Mouse (Mus musculus) c-Kit-positive CD71-negative TER-119-negative erythroid progenitor cells, embryonic 14.5 days (primary cell): Measurements from ENCODE around the gene Zfp14.

Experiments used
- DNase-seq: peaks from one replicate; pipeline ENCODE4 v3.0.0-alpha.2; 2013; ENCODE audit warnings: low read depth

Gene Zfp14

DNA sequence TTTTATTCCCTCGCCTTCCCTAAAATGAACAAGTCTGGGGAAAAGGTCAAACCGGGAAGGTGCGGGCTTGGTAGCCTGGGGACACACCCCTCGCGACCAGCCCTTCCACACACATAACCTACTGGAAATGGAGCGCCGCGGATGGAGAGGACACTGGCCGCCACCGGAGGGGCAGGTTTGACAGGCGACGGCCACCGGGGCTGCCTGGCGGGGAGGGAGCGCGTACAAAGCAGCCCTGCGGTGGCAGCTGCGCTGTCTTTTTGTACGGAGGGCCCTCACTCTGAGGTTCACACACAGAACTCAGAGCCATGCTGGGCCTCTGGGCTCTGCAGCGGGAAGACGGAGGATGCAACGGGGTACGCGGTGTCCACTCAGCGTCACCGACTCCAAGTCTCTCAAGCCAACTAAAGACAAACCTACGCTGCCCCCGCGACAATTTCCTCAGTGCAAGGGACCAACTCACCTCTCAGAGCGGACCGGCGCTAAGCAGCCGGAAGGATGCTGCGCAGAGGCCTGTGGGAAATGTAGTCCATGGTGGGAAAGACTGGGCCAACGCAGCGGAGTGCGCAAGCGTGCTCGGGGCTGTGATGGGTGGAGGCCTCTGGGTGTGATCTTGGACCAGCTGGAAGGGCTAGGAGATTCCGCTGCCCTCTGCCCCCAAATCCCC, at the start of gene Zfp14:
Gene Zfp14 (minus strand): TSS at position 499 of the 667 bp plus-strand sequence.
- DNase-seq, result peak; percentile 67

DNA sequence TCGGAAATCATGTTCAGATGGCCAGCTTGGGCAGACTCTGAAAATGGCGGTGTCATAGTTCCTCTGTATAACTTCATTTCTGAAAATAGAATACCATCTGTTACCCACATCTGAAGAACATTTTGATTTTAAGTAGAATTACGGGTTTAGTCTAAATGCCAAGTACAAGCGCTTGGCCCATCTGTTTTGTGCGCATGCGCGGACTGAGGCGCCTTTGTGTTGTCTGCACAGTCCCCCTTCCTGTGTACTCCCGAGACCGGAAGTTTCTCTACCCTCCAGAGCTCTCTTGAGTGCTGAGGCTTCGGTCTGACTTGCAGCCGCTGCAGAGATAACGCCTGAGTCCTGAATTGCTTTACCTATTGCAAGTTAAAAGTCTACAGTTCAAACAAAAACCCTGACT, 48.1 kb upstream of the Zfp14 start:
- no peak for DNase-seq

DNA sequence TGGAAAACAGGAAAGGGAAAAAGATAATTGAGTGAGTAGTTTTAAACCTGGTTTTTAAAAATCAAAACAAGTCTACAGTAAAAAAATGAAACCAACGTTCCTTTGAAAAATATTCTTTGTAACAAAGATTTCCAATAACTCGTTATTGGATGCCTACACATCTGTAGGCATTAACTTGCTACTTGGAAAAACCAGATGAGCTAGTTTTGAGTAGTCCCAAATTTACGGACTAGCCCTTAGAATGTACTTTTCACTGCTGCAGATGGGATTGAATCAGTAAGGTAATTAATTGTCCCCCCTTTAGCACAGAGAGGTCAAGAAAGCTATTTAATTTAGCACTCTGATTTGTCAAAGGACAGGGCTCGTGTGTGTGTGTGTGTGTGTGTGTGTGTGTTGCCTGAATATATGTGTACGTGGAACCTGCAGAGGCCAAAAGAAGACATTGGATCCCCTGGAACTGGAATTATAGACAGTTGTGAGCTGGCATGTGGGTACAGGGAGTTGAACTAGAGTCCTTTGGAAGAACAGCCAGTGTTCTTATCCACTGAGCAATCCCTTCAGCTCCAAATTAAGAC, 44.5 kb upstream of the Zfp14 start:
- DNase-seq, result no peak

DNA sequence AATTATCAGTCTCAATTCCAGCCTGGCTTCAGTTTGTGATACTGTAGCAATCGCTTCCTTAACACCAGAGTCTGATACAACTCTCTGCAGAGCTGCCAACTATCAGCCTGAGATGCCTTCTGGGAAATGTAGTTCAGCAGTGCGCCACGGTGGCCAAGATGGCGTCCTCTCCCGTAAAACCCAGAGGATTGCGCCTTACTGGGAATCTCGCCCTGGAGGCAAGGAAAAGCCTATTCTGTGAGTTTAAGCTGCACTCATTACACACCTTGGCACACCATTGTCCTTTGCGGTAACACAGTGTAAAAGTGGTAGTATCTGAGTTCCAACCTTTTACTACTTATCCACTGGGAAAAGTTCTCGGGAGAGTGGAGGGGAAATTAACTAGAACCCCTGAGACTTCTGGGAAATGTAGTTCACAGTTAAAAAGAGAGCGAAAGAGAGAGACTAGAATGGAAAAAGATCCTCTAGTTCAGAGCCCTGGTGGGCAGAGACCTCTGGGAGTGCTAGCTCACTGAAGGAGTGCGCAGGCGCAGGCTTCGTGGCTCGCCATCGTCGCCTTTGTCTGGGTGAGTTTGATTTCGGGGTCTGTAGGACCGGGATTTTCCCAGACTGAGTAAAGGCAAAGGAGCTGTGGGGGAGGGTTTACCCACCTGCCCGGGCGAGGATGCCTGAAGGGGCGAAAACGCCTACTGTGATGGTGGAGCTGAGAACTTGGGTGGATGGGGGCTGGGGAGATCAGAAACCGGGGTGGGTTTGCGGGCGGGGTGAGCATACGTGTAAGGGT, 43.7 kb upstream of the Zfp14 start, which contains the start of gene Zfp260:
Gene Zfp260 (plus strand): TSS at position 132 of the 784 bp plus-strand sequence.
- peak; percentile 83 for DNase-seq

DNA sequence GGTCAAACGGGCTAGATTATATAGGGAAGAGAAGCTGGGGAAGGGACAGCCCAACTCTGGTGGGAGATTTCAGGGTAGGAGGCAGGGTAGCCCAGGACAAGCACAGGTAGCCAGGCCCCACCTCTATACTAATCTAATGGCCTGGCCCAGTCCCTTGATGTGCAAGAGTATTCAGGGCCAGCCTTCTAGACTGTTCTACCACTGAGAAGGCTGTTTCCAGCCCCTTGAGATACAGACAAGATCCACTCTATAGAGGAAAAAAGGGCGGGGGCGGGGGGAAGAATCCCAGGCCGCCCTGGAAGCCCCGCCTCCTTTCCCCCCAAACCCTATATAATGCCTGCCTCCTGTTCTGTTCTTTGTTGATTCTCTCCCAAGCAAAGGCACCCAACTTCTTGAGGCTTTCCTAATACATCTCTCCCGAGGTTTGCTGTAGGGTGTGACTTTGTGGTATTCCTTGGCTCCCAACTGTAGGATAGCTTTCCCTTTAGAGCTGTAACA, 42.8 kb upstream of the Zfp14 start:
- DNase-seq, result no peak

DNA sequence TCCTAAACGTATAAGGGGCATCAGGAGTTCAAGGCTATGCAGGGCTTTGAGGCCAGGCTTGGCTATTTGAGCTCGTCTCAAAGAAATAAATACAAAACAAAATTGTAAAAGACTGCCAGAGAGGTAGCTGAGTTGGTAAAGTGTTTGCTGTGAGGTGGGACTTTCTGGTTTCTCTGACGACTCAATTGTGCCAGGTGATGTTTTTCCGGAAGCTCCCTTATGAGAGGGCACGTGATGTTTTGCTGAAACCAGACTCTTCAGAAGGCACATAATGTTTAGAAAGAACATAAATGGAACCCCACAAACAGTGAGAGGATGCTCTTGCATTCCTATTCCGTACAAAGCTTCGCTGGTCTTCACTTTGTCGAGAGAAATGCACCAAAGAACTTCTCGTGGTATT, 41.5 kb upstream of the Zfp14 start:
- no peak for DNase-seq

DNA sequence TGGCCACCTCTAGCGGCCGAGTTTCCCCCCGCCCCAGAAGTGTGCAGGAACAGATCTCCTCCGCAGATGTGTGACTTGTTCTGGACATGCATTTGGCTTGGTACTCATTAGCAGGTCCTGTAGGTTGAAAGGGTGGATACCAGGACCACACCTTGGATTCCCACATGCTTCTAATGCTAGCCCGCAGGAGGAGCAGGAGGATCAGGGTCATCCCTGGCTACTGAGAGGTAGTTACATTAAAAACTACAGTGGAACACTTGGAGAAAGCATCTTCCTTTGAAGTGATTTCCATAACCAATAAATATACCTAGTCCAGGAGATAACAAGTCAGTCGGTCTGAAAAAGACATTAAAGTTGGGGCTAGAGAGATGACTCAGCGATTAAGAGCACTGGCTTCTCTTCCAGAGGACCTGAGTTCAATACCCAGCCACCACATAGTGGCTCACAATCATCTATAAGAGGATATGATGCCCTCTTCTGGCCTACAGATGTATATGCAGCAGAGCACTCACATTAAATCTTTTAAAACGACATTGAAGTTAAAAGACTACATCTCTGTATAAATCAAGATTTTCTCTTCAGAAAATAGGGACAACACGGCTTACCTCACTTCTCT, 39.9 kb upstream of the Zfp14 start:
- DNase-seq, result no peak

DNA sequence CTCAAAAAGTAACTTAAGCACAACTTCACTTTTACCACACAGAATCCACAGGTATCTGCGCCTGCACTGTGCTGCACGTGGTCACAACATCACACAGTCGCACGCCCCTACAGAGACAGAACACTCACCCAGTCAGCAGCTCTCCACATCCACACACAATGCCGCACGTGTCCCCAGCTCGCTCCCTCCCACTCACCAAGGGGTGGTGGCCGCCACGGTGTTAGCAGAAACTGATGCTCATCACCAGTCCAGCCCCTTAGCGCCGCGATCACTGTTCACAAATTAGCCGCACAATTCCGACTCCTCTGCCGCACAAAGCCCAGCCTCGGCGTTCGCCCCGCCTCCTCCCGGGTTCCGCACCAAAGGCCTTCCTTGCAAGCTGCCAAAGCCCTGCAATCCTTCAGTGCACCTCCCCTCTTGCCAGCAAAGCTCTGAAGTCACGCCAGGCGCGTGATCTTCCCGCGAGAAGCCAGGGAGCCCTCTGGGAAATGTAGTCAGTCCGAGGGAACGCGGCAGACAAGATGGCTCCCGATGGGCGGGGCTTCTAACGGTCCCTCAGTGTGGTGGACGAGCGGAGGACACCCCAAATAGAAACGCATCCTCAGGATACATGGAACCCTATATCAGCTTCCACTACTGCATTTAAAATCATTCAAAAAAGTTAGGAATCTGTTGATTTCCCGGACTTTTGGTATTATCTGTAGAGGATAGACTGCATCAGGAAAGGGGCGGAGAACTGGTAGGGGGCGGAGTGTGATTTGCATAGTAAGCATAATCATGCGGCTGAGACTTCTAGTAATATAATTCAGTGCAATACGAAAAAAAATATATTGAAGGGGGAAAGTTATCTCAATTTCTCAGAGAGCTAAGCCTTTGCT, 39.2 kb upstream of the Zfp14 start, which contains the start of the genes Gm26920 and Zfp566:
Gene Gm26920 (minus strand): TSS at position 319 of the 878 bp plus-strand sequence.
Gene Zfp566 (minus strand): TSS at position 436 of the 878 bp plus-strand sequence.
- peak; percentile 97 for DNase-seq

DNA sequence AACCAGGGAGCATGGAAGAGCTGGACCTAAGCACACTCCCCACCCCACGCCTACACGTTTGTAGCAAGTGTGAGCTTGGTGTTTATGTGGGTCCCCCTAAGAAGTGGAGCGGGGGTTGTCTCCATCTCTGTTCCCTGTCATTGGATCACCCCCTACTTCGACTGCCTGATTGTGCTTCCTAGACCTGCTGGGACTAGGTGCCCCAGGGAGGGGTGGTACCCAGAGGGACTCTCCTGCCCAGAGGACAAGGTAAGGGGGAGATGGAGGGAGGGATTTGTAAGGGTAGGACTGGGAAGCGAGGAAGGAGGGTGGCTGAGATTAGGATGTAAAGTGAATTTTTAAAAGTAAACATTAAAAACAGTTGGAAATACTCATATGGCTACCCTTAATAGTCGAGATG, 38.2 kb upstream of the Zfp14 start:
- no peak for DNase-seq

DNA sequence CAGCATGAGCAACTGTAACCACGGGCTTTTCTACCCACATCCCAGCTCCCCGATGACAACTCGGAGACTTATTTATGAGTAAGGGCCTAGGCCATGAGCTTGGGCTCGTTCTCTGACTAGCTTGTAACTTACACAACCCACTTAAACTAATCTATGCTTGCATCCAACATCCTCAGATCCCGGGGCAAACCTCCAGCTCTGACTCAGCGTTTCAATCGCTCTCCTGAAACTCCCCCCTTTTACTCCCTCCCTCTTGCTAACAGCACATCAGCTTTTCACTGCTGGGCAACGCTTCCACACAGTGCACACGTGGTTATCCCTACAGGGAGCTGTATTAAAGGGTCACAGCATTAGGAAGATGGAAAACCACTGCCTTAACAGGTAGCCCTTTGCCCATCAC, 35.3 kb upstream of the Zfp14 start:
- no peak for DNase-seq

DNA sequence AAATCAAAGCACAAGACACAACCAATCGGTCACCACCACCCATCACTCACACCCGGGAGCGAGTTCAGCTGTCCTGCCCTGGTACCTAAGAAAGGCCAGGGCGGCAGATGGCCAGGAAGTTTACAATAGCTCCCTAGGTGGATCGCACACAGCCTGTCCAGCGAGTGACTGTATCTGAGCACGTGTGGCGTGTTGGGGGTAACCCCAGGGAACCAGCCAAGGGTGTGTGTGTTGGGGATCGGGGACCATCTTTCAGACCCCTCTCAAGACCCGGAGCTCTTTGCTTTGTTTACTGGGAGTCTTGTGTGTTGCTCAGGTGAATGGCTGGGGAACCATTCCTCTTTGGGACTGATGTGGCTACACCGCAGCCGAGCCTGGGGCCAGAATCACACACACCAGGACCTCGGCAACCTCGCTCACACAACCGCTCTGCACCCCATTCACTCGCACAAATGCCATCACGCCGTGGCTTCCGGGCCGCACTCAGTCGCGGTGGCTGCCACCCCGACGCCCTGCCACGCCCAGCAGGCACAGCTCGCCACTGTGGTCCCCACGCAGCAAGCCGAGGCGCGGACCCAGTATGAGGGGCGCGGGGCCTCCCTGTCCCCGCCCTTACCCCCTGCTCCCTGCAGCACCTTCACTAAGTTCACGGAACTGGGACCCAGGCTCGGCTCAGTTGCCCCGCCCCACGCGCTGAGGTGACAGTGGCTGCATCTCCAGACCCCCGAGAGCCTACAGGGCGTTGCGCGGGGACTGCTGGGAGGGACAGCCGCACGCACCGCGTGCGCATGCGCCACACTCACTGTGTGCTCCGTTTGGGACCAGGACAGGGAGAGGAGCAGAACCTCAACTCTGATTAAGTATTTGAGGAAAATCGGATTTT, 21.2 kb upstream of the Zfp14 start, which contains the start of gene Zfp82:
Gene Zfp82 (minus strand): TSS at position 755 of the 883 bp plus-strand sequence.
- peak; percentile 74 for DNase-seq

DNA sequence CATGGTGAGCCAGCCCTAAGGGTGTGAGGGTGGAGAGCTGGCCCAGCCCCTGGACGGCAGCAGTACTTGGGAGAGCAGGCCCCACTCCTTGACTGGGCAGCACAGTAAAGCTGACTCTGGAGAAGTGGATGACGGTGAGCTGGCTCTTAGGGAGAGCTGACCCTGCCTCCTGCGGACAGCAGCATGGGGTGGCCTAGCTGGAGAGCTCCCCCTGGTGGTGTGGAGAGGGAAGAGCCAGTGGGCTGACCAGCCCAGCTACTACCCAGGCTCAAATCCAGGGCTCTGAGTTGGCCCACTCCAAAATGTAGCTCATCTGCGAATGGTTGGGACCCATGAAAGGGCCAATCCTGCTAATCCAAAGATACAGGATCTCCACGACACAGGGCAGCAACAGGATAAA, 13.4 kb upstream of the Zfp14 start:
- no peak for DNase-seq

DNA sequence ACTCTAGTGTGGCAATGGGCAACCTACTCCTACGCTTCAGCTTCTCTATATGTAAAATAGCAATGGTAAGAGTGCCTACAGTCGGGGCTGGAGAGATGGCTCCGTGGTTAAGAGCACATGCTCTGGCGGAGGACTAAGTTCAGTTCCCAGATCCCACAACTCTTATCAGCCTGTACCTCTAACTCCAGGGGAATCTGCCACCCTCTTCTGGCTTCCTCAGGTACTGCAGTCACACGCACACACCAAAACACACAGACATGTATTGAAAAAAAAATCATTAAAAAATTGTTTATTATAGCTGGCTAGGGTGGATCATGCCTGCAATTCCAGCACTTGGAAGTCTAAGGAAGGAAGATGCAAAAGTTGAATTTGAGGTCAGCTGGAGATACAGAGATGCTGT, 11.3 kb upstream of the Zfp14 start:
- no peak for DNase-seq

DNA sequence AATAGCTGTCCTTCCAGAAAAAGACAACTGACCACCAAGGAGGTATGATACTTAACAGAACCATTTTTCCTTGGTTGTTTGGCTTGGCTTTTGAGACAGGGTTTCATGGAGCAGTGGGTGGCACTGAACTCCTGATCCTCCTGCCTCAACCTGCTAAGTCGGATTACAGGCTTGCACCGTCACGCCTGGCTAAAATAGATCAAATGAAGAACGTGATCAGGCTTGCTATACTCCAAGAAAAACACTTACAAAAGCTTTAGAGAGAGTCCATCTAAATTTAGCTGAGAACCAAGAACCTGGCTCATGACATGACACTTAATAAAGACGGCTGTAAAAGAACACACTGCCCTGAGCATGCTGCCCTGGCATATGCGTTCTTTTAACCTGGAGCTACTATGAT, 9.2 kb upstream of the Zfp14 start:
- no peak for DNase-seq

DNA sequence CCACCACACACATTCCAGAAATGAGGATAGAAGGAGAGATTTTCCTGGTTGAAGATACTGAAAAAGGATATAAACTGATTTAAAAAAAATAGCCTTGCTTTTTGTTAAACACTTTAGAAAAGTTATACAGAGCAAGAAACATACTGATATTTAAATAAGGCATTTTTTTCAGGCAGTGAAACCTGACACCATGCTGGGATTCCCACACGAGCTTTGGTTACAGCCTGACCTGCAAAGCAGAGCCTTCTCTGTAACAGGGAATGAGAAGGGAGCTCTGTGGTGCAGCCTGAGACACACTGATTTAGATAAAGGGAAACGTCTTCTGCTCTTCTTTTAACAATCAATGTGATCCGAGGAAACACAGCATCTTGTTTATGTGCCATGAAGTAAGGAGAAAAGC, 2.4 kb upstream of the Zfp14 start:
- DNase-seq, result no peak

DNA sequence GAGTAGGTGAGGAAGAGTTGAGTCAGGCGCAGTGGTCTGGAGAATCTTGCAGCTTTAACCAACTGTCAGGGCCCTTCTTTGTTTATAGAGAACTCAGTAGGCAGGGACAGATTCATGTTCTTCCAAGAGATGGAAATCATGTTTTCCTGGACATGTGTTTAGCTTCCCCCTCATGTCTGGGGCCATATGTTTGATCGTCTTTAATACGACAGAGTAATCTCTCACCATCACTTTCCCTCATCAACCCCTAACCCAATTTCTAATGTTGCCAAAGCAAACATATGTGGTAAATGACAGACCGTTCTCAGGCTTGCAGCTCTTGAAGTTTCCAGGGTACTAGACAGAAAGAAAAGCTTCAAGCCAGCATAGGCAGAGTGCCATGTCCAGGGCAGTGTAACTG, 3.1 kb downstream of the Zfp14 start:
- DNase-seq, result no peak

DNA sequence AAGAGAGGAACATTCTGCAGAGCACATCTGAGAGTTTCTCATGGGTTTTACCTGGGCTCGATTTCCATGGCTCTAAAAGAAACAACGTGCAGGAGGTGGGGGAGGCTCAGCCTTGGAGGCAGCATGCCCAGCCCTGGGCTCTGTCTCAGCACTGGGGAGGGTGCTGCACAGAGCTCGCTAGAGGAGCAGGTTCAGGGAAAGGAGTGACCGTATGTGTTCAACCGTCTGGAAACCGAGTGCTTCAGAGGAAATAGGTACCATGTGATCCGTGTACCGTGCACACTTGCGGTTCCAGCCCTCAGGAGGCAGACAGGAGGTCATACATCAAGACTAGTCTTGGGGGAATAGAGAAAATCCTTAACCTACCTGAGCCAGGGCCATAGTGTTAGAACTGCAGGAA, 6.8 kb downstream of the Zfp14 start:
- DNase-seq, result no peak

DNA sequence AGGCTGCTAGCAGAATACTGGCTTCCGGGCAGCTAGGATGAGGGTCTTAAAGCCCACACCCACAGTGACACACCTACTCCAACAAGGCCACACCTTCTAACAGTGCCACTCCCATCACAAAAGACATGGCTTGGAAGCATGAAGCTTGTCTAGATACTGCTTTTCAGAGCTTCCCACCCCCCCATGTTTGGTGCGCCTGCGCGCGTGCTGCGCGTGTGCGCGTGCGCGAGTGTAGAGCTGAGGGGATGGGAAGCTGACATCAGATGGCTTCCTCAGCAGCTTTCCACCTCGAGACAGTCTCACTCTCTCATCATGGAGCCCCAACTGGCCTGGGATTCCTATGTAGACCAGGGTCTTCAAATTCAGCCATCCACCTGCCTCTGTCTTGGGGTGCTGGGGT, 16.8 kb downstream of the Zfp14 start:
- no peak for DNase-seq

DNA sequence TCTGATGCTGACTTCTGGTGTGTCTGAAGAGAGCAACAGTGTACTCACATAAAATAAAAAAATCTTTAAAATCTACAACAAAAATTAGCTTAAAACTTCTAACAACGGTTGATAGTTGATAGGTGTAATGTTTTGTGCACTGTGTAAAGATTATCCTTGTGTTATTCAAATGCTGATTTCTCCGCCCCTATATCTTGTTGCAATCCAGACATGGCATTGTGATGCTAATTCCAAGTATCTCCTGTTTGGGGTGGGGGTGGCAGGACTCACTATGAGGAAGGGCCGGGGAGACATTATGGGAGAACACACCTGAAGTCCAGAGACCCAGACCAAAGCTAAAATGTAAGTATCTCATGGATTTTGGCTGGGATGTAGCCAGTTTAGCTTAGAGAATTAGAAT, 19.8 kb downstream of the Zfp14 start:
- no peak for DNase-seq

DNA sequence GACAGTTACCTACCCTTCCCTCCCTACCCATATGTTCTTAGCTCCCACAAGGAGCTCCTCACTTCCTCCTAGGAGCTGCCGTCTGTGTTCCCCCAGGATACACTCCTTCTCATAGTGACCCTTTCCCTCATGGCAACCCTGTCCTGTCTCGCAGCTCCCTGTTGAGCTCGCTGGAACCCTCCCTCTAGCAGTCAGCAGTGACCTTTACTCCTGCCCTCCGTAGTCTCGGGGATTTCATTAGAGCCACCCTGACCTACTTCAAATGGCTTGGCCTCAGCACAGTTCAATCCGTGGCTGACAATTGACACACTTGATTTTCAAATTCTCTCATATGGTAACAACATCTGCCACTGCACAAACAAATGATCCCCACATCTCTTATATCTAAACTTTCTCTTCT, 20.5 kb downstream of the Zfp14 start:
- DNase-seq, result no peak
